8 mouse cellular contexts compared by ENCODE assay signal in genomic region chr7:122465823-122466549, GRCm38 (mm10).
DNase-seq lines count a peak whose midpoint lies in the region; ATAC-seq and TF ChIP-seq lines count a peak whose summit lies in the region.
"Had no signal": no experiment of that assay in that cellular context is flagged by ENCODE, and none has a peak within 500 bp of the region (broad histone marks: within the 10 kb centered on the region; RNA-seq: fewer than 3 reads in every experiment).

No protein-coding gene starts in this region.

- peak; percentile 72 for TF ChIP-seq CTCF in kidney, adult 2 months (conservative IDR thresholded peaks at IDR 0.05; ENCODE audit: insufficient read depth, insufficient read length, low read depth, low read length)
- TF ChIP-seq CTCF in ES-Bruce4 (IDR thresholded peaks at IDR 0.05; ENCODE audit: low read depth, low read length) = peak; percentile 33
- peak; percentile 59 for TF ChIP-seq CTCF in bone marrow macrophage, adult 2 months (IDR thresholded peaks at IDR 0.05; ENCODE audit: low read depth, low read length)

- no peaks in the 10 kb centered on the region for H3K9me3 ChIP-seq in kidney, embryonic 16.5 days (ENCODE audit: low read length)
- H3K9me3 ChIP-seq in ES-Bruce4 (replicated peaks; ENCODE audit: control insufficient read depth, insufficient read depth, low read length, poor library complexity, severe bottlenecking) = no peaks in the 10 kb centered on the region
- no peaks in the 10 kb centered on the region for H3K9me3 ChIP-seq in limb, embryonic 10.5 days (replicated peaks)

- peak; percentile 6 for DNase-seq in kidney, adult 2 months
- DNase-seq in limb, embryonic 10.5 days (ENCODE audit: low spot score) = peak; percentile 54
- DNase-seq in testis, postnatal 14 days (ENCODE audit: low spot score) = no peak
- DNase-seq in gastrocnemius, adult 18-20 months (ENCODE audit: low spot score) = no peak

- H3K27me3 ChIP-seq in kidney, adult 2 months (replicated peaks; ENCODE audit: control insufficient read depth, insufficient read depth, low read length) = no peaks in the 10 kb centered on the region; the same call in 1 of the 2 replicates
- peaks cover 6% of the 10 kb centered on the region; the same call in 1 of the 2 replicates for H3K27me3 ChIP-seq in kidney, embryonic 16.5 days (ENCODE audit: insufficient read depth, low read length)
- no peaks in the 10 kb centered on the region for H3K27me3 ChIP-seq in ES-Bruce4 (ENCODE audit: control insufficient read depth, insufficient read depth, low read length, poor library complexity, severe bottlenecking)
- no peaks in the 10 kb centered on the region for H3K27me3 ChIP-seq in limb, embryonic 10.5 days (ENCODE audit: low read depth, poor library complexity, severe bottlenecking)

- H3K4me2 ChIP-seq in kidney, embryonic 16.5 days (replicated peaks; ENCODE audit: low read depth, low read length) = no peak overlapping the region

- H3K4me1 ChIP-seq in kidney, adult 2 months (ENCODE audit: control insufficient read depth, insufficient read depth, low read length) = no peaks in the 10 kb centered on the region
- no peaks in the 10 kb centered on the region for H3K4me1 ChIP-seq in kidney, embryonic 16.5 days (ENCODE audit: insufficient read depth, low read length)
- no peaks in the 10 kb centered on the region for H3K4me1 ChIP-seq in ES-Bruce4 (ENCODE audit: control insufficient read depth, insufficient read depth, low read length)
- H3K4me1 ChIP-seq in bone marrow macrophage, adult 2 months (ENCODE audit: control insufficient read depth, insufficient read depth, low read length) = peaks cover 6% of the 10 kb centered on the region; the same call in 1 of the 2 replicates
- H3K4me1 ChIP-seq in limb, embryonic 10.5 days = no peaks in the 10 kb centered on the region

- no peak overlapping the region for H3K4me3 ChIP-seq in kidney, adult 2 months (ENCODE audit: insufficient read depth, low read depth, low read length)
- H3K4me3 ChIP-seq in kidney, embryonic 16.5 days (ENCODE audit: low read length) = no peak overlapping the region
- no peak overlapping the region for H3K4me3 ChIP-seq in ES-Bruce4 (ENCODE audit: low read depth, low read length)
- H3K4me3 ChIP-seq in bone marrow macrophage, adult 2 months (ENCODE audit: insufficient read depth, low read length) = no peak overlapping the region
- no peak overlapping the region for H3K4me3 ChIP-seq in limb, embryonic 10.5 days

- no peak overlapping the region for H3K9ac ChIP-seq in kidney, embryonic 16.5 days (replicated peaks; ENCODE audit: low read length)
- H3K9ac ChIP-seq in ES-Bruce4 (ENCODE audit: low read depth, poor library complexity, severe bottlenecking) = no peak overlapping the region

- no peaks in the 10 kb centered on the region for H3K36me3 ChIP-seq in kidney, adult 2 months (ENCODE audit: control insufficient read depth, insufficient read depth, low read length)
- H3K36me3 ChIP-seq in kidney, embryonic 16.5 days (ENCODE audit: insufficient read depth, low read length) = no peaks in the 10 kb centered on the region
- no peaks in the 10 kb centered on the region for H3K36me3 ChIP-seq in ES-Bruce4 (ENCODE audit: control insufficient read depth, insufficient read depth, low read length, poor library complexity, severe bottlenecking)
- H3K36me3 ChIP-seq in limb, embryonic 10.5 days = no peaks in the 10 kb centered on the region

- TF ChIP-seq EP300 in ES-Bruce4 (IDR thresholded peaks at IDR 0.05; ENCODE audit: insufficient read depth, low read depth, low read length) = no peak

- WGBS in kidney, adult 2 months = 39% methylated on average over 8 of the region's 8 CpGs
- WGBS in kidney, embryonic 16.5 days = 48% methylated on average over 8 of the region's 8 CpGs
- 56% methylated on average over 8 of the region's 8 CpGs for WGBS in limb, embryonic 10.5 days

- no peak overlapping the region for H3K27ac ChIP-seq in kidney, adult 2 months (ENCODE audit: insufficient read depth, low read depth, low read length)
- H3K27ac ChIP-seq in kidney, embryonic 16.5 days (ENCODE audit: low read length) = no peak overlapping the region
- no peak overlapping the region for H3K27ac ChIP-seq in ES-Bruce4 (ENCODE audit: insufficient read depth, low read length)
- H3K27ac ChIP-seq in bone marrow macrophage, adult 2 months (ENCODE audit: insufficient read depth, low read depth, low read length) = no peak overlapping the region
- H3K27ac ChIP-seq in limb, embryonic 10.5 days = no peak overlapping the region
- H3K27ac ChIP-seq: macrophage had no signal

- no peak for TF ChIP-seq POLR2A in kidney, adult 2 months (IDR thresholded peaks at IDR 0.05; ENCODE audit: low read depth, low read length)
- no peak for TF ChIP-seq POLR2A in ES-Bruce4 (IDR thresholded peaks at IDR 0.05; ENCODE audit: insufficient read depth, low read length)
- no peak for TF ChIP-seq POLR2A in bone marrow macrophage, adult 2 months (IDR thresholded peaks at IDR 0.05; ENCODE audit: borderline replicate concordance, low read depth, low read length)

- no peak for ATAC-seq in kidney, embryonic 16.5 days (ENCODE audit: low FRiP score, low TSS enrichment)

Comparison
In these comparisons a context has a peak if more than half of its experiments do, and no peak if none do; other contexts are left out.
1. DNase-seq: peak in kidney, adult 2 months (single experiment) and limb, embryonic 10.5 days (single experiment); none in testis, postnatal 14 days (single experiment) and gastrocnemius, adult 18-20 months (single experiment).
2. Peak in every context shown above with its lines, with median percentiles within 50 percentile points of each other: CTCF ChIP-seq.